ENCODE assay signal across 9 mouse cellular contexts in the genomic region with DNA sequence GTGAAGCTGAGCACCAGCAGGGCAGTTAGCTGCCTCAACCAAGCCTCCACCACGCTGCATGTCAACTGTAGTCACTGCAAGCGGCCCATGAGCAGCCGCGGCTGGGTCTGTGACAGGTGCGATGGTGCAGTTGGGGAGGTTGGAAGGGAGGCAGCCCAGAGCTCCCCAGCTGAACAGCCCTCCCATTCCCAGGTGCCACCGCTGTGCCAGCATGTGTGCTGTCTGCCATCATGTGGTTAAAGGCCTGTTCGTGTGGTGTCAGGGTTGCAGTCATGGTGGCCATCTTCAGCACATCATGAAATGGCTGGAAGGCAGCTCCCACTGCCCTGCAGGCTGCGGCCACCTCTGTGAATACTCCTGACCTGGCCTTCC. TPM values are rescaled to one million over a fixed set of nuclear protein-coding genes. Genes with fewer than 3 reads are reported as not detected.
DNase-seq lines count a peak whose midpoint lies in the region; ATAC-seq and TF ChIP-seq lines count a peak whose summit lies in the region.
"Had no signal": no experiment of that assay in that cellular context is flagged by ENCODE, and none has a peak within 500 bp of the region (broad histone marks: within the 10 kb centered on the region; RNA-seq: fewer than 3 reads in every experiment).

No protein-coding gene starts in this region.

- H3K27me3 ChIP-seq in heart, embryonic 15.5 days = no peaks in the 10 kb centered on the region
- no peaks in the 10 kb centered on the region for H3K27me3 ChIP-seq in hindbrain, embryonic 14.5 days (ENCODE audit: control insufficient read depth, insufficient read depth, low read length)
- no peaks in the 10 kb centered on the region for H3K27me3 ChIP-seq in midbrain, embryonic 13.5 days

- peak overlapping the region; percentile 82; the same call in 1 of the 2 replicates for H3K9ac ChIP-seq in heart, embryonic 15.5 days
- peak overlapping the region; percentile 90 for H3K9ac ChIP-seq in hindbrain, embryonic 14.5 days
- peak overlapping the region; percentile 81 for H3K9ac ChIP-seq in midbrain, embryonic 13.5 days (replicated peaks)

- 81% methylated on average over 8 of the region's 8 CpGs for WGBS in heart, embryonic 15.5 days
- WGBS in hindbrain, embryonic 14.5 days = 84% methylated on average over 8 of the region's 8 CpGs
- WGBS in midbrain, embryonic 13.5 days = 87% methylated on average over 8 of the region's 8 CpGs

- H3K36me3 ChIP-seq in heart, embryonic 15.5 days = peaks cover 18% of the 10 kb centered on the region
- H3K36me3 ChIP-seq in hindbrain, embryonic 14.5 days (replicated peaks; ENCODE audit: control insufficient read depth, insufficient read depth) = peaks cover 45% of the 10 kb centered on the region
- peaks cover 51% of the 10 kb centered on the region for H3K36me3 ChIP-seq in midbrain, embryonic 13.5 days

- no peak for TF ChIP-seq POLR2A in bone marrow macrophage, adult 2 months (IDR thresholded peaks at IDR 0.05; ENCODE audit: borderline replicate concordance, low read depth, low read length)

- peak overlapping the region; percentile 72 for H3K4me3 ChIP-seq in heart, embryonic 15.5 days
- peak overlapping the region; percentile 77 for H3K4me3 ChIP-seq in bone marrow macrophage, adult 2 months (ENCODE audit: insufficient read depth, low read length)
- peak overlapping the region; percentile 62 for H3K4me3 ChIP-seq in hindbrain, embryonic 14.5 days (replicated peaks; ENCODE audit: low read length)
- H3K4me3 ChIP-seq in midbrain, embryonic 13.5 days (replicated peaks) = peak overlapping the region; percentile 53

- no peak for ATAC-seq in heart, embryonic 15.5 days (replicated peaks; ENCODE audit: insufficient number of reproducible peaks, insufficient read depth, low FRiP score, low read depth)
- ATAC-seq in hindbrain, embryonic 14.5 days (ENCODE audit: low FRiP score) = no peak
- ATAC-seq in midbrain, embryonic 13.5 days = no peak

- no peak for DNase-seq in heart, postnatal 14 days
- DNase-seq in hindbrain, embryonic 14.5 days (ENCODE audit: low spot score) = no peak
- DNase-seq in MN1 (ENCODE audit: low spot score) = no peak
- DNase-seq in layer of hippocampus, postnatal 36 days = no peak
- no peak for DNase-seq in testis, postnatal 14 days (ENCODE audit: low spot score)

- no peak for TF ChIP-seq CTCF in bone marrow macrophage, adult 2 months (IDR thresholded peaks at IDR 0.05; ENCODE audit: low read depth, low read length)

- intact Hi-C loops in heart, postnatal 14 days (cut with DNase I) = no loop called here

- H3K4me2 ChIP-seq in heart, embryonic 15.5 days = peak overlapping the region; percentile 84
- H3K4me2 ChIP-seq in hindbrain, embryonic 14.5 days (replicated peaks) = peak overlapping the region; percentile 95
- peak overlapping the region; percentile 95 for H3K4me2 ChIP-seq in midbrain, embryonic 13.5 days (replicated peaks)

- H3K27ac ChIP-seq in heart, embryonic 15.5 days = peak overlapping the region; percentile 90
- H3K27ac ChIP-seq in bone marrow macrophage, adult 2 months (ENCODE audit: insufficient read depth, low read depth, low read length) = no peak overlapping the region
- peak overlapping the region; percentile 92; the same call in 1 of the 2 replicates for H3K27ac ChIP-seq in hindbrain, embryonic 14.5 days
- H3K27ac ChIP-seq in midbrain, embryonic 13.5 days = peak overlapping the region; percentile 92

- H3K9me3 ChIP-seq in heart, embryonic 15.5 days (replicated peaks) = no peaks in the 10 kb centered on the region
- H3K9me3 ChIP-seq in hindbrain, embryonic 14.5 days (ENCODE audit: control insufficient read depth, low read length) = no peaks in the 10 kb centered on the region
- no peaks in the 10 kb centered on the region for H3K9me3 ChIP-seq in midbrain, embryonic 13.5 days
- H3K9me3 ChIP-seq: G1E had no signal

- H3K4me1 ChIP-seq in heart, embryonic 15.5 days (replicated peaks) = peaks cover 56% of the 10 kb centered on the region
- peaks cover 18% of the 10 kb centered on the region for H3K4me1 ChIP-seq in bone marrow macrophage, adult 2 months (ENCODE audit: control insufficient read depth, insufficient read depth, low read length)
- peaks cover 61% of the 10 kb centered on the region for H3K4me1 ChIP-seq in hindbrain, embryonic 14.5 days (replicated peaks; ENCODE audit: control insufficient read depth, insufficient read depth, low read length)
- peaks cover 79% of the 10 kb centered on the region for H3K4me1 ChIP-seq in midbrain, embryonic 13.5 days (replicated peaks)

RNA-seq across cellular contexts. Expression of a gene that starts 0.5 kb away (rescaled TPM):
- polyA plus RNA-seq in heart, embryonic 15.5 days (2015; fragmentation: Nextera tagmentation; extraction: Ambion mirVana) = 30.9 and 36.6 TPM in 2 replicates
- total RNA-seq in heart, postnatal 14 days (2021) = 10 to 100 TPM; 33.1 to 34.1 TPM
- polyA plus RNA-seq in bone marrow macrophage, adult 2 months (2012; ENCODE audit: insufficient read depth, insufficient read length, missing spikeins) = 16.3 and 18.0 TPM in 2 replicates
- 39.3 and 42.1 TPM in 2 replicates for polyA plus RNA-seq in hindbrain, embryonic 14.5 days (2014; fragmentation: Nextera tagmentation; extraction: Ambion mirVana)
- 72.8 and 74.6 TPM in 2 replicates for polyA plus RNA-seq in midbrain, embryonic 13.5 days (2015; fragmentation: Nextera tagmentation; extraction: Ambion mirVana)
- total RNA-seq in layer of hippocampus, postnatal 36 days (2021) = 10 to 100 TPM; 58.1 to 61.0 TPM

RNA-seq across cellular contexts. Expression of a gene that starts 4.8 kb away (rescaled TPM):
- polyA plus RNA-seq in heart, embryonic 15.5 days (2015; fragmentation: Nextera tagmentation; extraction: Ambion mirVana) = 12.7 and 19.8 TPM in 2 replicates
- total RNA-seq in heart, postnatal 14 days (2021) = 10 to 100 TPM; 10.5 to 11.0 TPM
- polyA plus RNA-seq in bone marrow macrophage, adult 2 months (2012; ENCODE audit: insufficient read depth, insufficient read length, missing spikeins) = 11.9 and 14.0 TPM in 2 replicates
- polyA plus RNA-seq in hindbrain, embryonic 14.5 days (2014; fragmentation: Nextera tagmentation; extraction: Ambion mirVana) = 29.9 and 32.1 TPM in 2 replicates
- 31.1 and 31.2 TPM in 2 replicates for polyA plus RNA-seq in midbrain, embryonic 13.5 days (2015; fragmentation: Nextera tagmentation; extraction: Ambion mirVana)
- total RNA-seq in layer of hippocampus, postnatal 36 days (2021) = 10 to 100 TPM; 25.4 to 27.3 TPM

RNA-seq across cellular contexts. Expression of a gene that starts 5.0 kb away (rescaled TPM):
- 251 and 301 TPM in 2 replicates for polyA plus RNA-seq in heart, embryonic 15.5 days (2015; fragmentation: Nextera tagmentation; extraction: Ambion mirVana)
- 100 to 1,000 TPM; 106 to 109 TPM for total RNA-seq in heart, postnatal 14 days (2021)
- polyA plus RNA-seq in bone marrow macrophage, adult 2 months (2012; ENCODE audit: insufficient read depth, insufficient read length, missing spikeins) = 84.9 and 89.7 TPM in 2 replicates
- polyA plus RNA-seq in hindbrain, embryonic 14.5 days (2014; fragmentation: Nextera tagmentation; extraction: Ambion mirVana) = 336 and 357 TPM in 2 replicates
- 314 and 316 TPM in 2 replicates for polyA plus RNA-seq in midbrain, embryonic 13.5 days (2015; fragmentation: Nextera tagmentation; extraction: Ambion mirVana)
- total RNA-seq in layer of hippocampus, postnatal 36 days (2021) = 100 to 1,000 TPM; 163 to 164 TPM

RNA-seq across cellular contexts. Expression of a gene that starts 8.9 kb away (rescaled TPM):
- 1.4 and 1.7 TPM in 2 replicates for polyA plus RNA-seq in heart, embryonic 15.5 days (2015; fragmentation: Nextera tagmentation; extraction: Ambion mirVana)
- total RNA-seq in heart, postnatal 14 days (2021) = 1 to 10 TPM; 2.5 to 3.1 TPM
- 1.6 and 3.7 TPM in 2 replicates for polyA plus RNA-seq in bone marrow macrophage, adult 2 months (2012; ENCODE audit: insufficient read depth, insufficient read length, missing spikeins)
- polyA plus RNA-seq in hindbrain, embryonic 14.5 days (2014; fragmentation: Nextera tagmentation; extraction: Ambion mirVana) = 51.3 and 57.1 TPM in 2 replicates
- polyA plus RNA-seq in midbrain, embryonic 13.5 days (2015; fragmentation: Nextera tagmentation; extraction: Ambion mirVana) = 17.3 and 18.1 TPM in 2 replicates
- total RNA-seq in layer of hippocampus, postnatal 36 days (2021) = 10 to 100 TPM; 47.9 to 49.0 TPM

RNA-seq across cellular contexts. Expression of a gene that starts 13.4 kb away (rescaled TPM):
- 1.7 and 3.0 TPM in 2 replicates for polyA plus RNA-seq in heart, embryonic 15.5 days (2015; fragmentation: Nextera tagmentation; extraction: Ambion mirVana)
- total RNA-seq in heart, postnatal 14 days (2021) = 1 to 10 TPM; 2.9 to 3.0 TPM
- polyA plus RNA-seq in bone marrow macrophage, adult 2 months (2012; ENCODE audit: insufficient read depth, insufficient read length, missing spikeins) = 1.5 TPM in 1 of 2 replicates, not detected in the other
- 8.7 and 9.3 TPM in 2 replicates for polyA plus RNA-seq in hindbrain, embryonic 14.5 days (2014; fragmentation: Nextera tagmentation; extraction: Ambion mirVana)
- 7.5 and 8.0 TPM in 2 replicates for polyA plus RNA-seq in midbrain, embryonic 13.5 days (2015; fragmentation: Nextera tagmentation; extraction: Ambion mirVana)
- total RNA-seq in layer of hippocampus, postnatal 36 days (2021) = 10 to 100 TPM; 29.0 to 30.4 TPM
